Mouse (Mus musculus) skeletal muscle tissue, adult 2 months (tissue): Measurements from ENCODE around the gene Lgals4.
"Not testable (repeated sequence)": the region's sequence is repeated elsewhere in the genome, so short reads cannot be mapped to it uniquely, and the experiment has no call there.

Source experiments
- DNase-seq: peaks from one replicate; pipeline ENCODE4 v3.0.0-alpha.2; 2012; ENCODE audit warnings: low read depth, low spot score

Lgals4 gene

DNA sequence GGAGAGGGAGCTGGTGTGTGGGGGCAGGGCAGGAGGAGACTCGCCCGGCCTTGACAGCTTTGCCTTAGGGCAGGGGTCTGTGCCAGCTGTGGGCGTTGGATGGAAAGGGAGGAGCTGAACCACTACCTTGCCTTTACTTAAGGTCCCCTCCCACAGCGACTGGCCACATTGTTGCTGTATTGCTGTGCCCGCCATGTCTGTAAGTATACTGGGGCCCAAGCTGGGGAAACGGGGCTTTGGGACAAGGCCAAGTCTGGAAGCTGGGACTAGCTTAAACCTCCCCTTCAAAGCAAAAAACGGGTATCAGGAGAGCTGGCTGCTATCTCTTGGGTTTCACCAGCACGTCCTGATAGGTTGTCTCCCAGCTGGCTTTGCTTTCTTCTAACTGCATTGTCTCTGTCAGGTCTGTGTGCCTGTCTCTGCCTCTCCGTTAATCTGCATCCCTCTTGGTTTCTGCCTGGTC is 30.7 kb downstream of the Lgals4 start:
- no peak for DNase-seq

DNA sequence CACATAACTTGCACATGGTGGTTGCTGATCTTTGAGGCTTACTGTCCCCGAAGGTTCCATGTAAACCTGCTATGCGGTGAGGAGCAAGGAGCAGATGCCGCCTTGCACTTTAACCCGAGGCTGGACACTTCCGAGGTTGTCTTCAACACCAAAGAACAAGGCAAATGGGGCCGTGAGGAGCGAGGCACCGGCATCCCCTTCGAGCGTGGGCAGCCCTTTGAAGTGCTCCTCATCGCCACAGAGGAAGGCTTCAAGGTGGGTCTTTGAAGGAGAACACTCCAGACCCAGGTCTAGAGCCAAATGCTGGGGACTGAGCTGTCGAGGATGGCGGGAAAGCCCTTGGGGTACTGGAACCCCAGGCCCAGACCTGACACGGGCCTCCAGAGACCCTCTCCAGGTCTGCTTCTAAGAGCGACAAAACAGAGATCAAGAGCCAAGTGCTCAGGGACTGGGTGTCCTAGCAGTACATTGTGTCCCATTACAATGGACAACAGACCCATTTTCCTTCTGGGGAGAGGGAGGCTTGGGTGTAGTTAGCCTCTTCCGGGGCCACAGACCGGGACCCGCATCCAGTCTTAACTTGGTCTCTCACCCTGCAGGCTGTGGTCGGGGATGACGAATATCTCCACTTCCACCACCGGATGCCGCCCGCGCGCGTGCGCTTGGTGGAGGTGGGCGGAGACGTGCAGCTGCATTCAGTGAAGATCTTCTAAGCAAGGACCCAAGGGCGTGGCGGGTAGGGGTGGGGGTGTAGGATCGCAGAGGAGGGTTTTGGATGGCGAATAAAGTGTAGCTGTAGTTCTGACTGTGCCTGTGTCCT is 32.0 kb downstream of the Lgals4 start:
- DNase-seq = peak; percentile 66

DNA sequence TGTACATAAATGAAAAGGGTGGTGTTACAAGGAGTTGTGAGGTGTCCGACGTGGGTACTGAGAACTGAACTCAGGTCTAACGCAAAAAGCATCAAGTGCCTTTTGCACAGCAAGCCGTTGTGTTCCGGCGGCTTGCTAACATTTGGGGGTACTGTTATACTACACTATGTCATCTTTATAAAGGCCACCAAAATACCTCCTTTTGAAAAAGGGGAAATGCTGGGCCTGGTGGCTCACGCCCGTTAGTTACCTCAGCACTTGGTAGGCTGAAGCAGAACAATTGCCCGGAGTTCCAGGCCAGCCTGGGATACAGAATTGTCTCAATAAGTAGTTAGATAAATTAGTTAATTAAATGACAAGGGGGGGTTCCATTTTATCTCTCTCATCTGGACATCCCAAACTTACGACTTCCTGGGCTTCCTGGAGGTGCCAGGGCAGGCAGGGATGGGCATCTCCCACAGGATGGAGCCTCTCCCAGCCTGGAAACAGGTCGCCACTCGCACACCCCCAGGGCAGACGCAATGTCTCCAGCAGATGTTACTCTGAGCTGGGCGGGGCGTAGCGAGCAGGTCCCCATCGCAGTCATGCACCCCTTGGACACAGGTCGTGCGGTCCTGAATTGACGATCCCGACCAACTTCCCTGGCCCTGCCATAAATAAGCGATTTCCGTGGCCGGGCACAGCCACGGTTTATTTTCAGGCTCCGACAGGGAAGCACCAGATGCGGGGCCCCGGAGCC is 33.3 kb downstream of the Lgals4 start:
- no peak for DNase-seq

DNA sequence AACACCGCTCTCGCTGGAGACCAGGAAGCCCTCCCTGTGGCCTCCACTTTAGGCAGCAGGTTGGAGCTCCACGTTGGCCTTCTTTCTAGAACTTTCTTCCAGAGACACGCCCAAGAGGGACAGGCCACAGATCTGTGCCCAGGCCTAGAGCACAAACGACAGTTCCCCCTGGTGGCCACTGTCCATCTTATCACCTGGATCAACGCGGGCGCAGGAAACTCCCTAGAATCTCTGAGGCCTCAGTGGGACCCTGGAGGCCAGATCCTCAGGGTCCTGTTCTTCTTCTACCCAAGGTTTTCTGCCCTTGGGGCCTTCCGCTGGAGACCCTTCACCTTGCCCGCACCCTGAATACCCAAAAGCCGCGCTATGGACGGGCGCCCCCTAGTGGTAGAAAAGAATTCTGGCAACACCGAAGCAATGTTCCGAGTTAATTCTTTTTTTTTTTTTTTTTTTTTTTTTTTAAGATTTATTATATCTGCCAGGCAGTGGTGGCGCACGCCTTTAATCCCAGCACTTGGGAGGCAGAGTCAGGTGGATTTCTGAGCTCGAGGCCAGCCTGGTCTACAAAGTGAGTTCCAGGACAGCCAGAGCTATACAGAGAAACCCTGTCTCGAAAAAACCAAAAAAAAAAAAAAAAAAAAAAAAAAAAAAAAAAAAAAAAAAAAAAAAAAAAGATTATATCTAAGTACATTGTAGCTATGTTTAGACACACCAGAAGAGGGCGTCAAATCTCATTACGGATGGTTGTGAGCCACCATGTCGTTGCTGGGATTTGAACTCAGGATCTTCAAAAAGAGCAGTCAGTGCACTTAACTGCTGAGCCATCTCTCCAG is 34.1 kb downstream of the Lgals4 start:
- peak; percentile 83 for DNase-seq

DNA sequence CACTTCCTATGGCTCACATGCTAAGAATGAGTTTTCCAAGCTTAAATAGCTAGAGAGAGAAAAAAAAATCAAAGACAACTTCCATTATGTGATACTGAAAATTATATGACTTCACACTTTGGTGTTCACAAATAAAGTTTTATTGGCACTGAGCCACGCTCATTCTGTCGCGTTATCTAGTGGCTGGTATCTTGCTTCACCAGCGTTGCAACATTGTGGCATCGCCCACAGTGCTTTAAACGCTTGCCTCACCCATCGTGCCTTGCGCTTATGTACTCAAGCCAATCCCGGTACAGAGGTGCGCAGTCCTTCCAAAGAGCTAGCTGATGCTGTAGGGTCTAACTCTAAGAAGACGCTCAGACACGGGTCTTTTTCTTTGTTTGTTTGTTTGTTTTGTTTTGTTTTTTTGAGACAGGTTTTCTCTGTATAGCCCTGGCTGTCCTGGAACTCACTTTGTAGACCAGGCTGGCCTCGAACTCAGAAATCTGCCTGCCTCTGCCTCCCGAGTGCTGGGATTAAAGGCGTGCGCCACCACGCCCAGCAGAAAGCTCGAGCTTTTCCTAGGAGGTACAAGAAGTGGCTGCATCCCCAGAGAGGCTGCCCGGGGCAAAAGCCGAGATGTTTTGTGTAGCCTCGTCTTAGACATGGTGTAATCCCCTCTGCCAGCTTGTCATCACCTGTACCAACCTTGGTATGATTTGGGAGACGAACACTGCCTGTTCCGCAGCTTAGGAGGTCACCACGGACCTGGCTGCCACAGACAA is 37.4 kb downstream of the Lgals4 start:
- no peak for DNase-seq

DNA sequence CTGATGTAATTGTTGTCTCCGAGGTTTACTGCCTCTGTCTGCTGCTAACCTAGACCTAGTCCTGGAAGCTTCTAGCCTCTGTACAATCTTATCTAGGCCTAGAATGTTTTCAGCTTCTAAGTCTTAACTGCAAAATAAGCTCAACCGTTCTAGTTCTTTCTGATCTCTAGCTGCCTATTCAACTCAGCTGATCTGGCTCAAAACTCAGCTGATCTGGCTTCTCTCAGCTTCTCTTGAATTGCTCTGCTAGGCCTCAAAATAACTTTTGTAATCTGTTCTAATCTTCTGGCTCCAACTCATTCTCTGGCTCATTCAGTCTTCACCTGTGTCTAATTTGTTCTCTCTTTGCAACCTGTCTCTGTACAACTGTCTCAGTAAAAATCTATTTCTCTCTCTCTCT is 40.9 kb downstream of the Lgals4 start:
- DNase-seq = no peak

DNA sequence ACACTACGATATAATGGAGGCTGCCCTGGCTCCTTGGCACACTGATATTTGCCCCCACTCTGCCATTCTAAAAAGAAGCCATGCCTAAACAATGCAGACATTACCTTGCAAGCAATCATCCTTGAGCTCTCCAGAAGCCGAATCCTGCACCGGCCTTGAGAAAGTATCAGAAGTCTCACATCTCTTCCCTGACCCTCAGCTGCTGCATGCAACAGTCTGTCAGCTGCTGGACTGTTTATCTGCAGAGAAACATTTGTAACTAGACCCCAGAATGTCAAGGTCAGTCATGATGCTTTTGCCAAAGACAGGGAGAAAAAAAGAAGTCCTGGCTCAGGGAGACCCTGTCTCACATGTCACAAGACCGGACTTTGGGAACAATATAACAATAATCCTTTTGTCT is 42.4 kb downstream of the Lgals4 start:
- DNase-seq = no peak

DNA sequence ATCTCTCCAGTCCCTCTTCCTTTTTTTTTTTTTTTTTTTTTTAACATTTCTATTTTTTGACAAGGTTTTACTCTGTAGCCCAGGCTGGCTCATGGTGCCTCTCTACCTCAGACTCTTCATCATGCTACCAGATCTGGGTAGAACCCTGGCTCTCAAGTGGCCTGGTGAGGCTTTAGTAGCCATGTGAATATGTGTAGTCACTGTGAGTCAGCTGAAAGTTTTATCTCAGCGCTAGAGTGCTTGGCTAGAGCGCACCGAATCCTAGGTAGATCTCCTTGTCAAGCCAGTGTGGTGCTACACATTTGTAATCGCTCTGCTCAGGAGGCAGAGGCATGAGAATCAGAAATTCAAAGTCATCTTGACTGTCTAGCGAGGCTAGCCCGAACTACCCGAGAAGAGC is 43.5 kb downstream of the Lgals4 start:
- no peak for DNase-seq

DNA sequence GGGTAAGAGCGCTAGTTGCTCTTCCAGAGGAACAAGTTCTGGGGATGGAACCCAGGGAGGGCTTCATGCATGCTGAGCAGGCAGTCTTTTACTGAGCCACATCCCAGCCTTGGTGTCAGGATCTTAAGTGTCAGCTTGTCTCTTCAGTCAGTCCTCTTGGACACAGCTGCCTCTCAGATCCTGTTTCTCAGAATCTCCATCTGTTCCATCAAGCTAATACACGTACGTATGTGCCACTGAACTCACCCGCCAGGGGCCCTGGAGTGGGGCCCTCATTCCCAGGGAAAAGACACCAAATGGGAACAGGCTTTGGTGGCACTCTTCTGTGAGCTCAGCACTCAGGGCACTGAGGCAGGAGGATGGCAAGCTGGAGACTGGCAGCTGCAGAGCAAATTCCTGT is 44.2 kb downstream of the Lgals4 start:
- peak; percentile 64 for DNase-seq

DNA sequence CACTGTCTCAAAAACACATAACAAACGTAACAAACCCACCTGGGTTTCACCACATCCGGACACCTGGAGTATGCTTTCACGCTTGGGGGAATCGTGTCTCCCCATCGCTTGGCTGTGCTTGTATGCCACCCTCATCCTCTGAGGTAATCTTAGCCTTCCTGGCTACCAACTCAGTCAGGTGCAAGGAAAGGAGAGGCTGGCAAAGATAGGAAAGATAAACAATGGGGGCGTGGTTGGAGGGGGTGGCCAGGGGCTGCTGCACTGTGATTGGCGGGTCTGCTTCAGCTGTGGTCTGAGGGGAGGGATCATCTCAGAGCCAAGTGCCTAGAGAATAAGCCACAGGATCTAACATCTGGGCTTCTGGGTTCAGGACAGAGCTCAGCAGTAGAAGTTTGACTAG is 46.0 kb downstream of the Lgals4 start:
- no peak for DNase-seq

DNA sequence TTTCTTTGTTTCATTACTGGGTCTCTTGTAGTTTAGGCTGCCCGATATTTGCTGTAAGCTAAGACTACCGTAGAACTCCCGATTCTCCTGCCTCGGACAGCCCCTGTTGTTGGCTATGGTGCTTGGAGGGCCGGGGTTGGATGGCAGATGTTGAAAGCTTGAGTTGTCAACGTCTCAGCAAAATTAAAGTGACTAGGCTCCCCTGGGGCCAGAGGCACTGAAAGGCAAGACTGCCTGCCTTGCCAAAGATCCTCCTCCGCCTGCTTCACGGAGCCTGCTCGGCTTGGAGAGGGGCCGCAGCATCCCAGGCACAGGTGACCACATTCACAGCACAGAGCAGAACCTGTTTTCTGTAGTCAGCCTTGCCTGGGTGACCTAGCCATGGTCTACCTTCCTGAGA is 46.9 kb downstream of the Lgals4 start:
- DNase-seq = no peak

DNA sequence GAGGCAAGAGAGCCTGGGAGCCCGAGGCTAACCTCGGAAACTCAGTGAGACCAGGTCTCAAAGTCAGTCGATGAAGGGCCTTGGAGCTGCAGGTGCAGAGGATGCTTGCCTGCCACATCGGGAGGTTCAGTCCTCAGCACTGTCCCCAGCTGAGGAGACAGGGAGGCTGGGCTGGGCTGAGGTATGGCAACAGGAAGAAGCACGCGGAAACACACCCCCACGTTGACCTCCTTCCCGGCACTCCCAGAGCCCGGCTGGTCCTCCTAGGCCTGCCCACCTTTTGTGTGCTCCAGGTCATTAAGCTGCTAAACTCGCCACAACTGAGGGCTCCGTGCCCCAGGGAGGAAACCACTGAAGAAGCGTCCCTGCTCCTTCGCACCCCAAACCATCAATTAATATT is 47.5 kb downstream of the Lgals4 start, which contains the start of gene Capn12:
Capn12 (plus strand) TSS at position 224 of the 400 bp plus-strand sequence.
- DNase-seq = no peak

DNA sequence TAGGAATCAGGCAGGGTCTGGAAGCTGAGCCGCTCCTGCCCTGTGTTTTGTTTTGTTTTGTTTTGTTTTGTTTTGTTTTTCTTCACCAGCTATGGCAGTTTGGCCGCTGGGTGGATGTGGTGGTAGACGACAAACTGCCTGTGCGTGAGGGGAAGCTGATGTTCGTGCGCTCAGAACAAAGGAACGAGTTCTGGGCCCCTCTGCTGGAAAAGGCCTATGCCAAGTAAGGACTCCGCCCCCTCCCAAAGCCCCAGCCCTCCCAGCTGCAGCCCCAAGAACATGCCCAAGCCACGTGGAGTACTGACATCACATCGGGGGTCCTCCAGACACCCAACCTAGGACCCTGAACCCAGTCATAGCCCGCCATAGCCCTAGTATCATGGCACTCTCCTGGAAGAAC is 49.4 kb downstream of the Lgals4 start:
- no peak for DNase-seq

DNA sequence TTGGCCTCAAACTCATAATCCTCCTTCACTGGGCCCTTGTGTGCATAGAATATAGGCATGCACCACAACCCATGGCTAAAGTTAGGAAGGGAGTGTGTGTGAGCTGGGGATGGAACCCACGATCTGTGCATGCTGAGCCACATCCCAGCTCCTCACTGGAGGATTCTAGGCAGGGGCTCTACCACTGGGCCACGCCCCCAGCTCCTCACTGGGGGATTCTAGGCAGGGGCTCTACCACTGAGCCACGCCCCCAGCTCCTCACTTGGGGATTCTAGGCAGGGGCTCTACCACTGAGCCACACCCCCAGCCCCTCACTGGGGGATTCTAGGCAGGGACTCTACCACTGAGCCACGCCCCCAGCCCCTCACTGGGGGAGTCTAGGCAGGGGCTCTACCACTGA is 50.0 kb downstream of the Lgals4 start:
- DNase-seq = not testable (repeated sequence)

DNA sequence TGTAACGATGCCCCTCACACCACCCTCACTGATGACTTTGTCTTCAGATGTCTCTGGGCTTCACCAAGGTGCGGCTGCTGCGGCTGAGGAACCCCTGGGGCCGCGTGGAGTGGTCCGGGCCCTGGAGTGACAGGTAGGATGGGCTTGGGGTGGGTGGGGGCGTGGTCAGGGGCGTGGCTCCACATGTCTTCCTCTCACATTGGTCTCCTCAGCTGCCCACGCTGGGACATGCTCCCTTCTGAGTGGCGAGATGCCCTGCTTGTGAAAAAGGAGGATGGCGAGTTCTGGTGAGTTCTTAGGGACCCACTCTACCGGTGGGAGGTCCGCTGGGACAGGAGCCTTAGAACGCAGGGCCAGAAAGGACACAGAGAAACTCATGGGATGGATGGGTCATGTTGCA is 52.8 kb downstream of the Lgals4 start:
- DNase-seq = no peak

DNA sequence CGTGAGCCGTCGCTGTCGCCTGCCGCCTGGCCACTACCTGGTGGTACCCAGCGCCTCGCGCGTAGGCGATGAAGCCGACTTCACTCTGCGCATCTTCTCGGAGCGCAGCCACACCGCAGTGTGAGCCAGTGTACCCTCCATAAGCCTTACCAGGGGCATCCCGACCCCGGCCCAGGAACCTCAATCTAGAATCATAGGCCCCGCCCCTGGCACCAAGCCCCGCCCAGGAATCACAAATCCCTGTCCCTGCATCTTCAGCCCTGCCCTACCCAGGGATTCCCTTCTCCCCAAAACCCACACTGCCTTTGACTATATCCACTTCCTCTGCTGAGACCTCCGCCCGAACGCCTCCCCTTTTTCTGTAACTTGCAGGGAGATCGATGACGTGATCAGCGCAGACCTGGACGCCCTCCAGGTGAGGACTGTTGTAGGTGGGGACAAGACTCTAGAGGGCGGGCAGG is 55.1 kb downstream of the Lgals4 start:
- DNase-seq = no peak
